Mouse (Mus musculus) heart, adult 2 months (tissue): Measurements from ENCODE around the gene Pdxp. TPM values are rescaled to one million over a fixed set of nuclear protein-coding genes. Genes with fewer than 3 reads are reported as not detected.

ENCODE experiments used
- DNase-seq, 2 experiments: peaks; one replicate each; pipeline ENCODE4 v3.0.0; 2021
- H3K27ac ChIP-seq: fragments of 200-600 bp; 2 replicates; pipeline ENCODE4 v1.8.1; 2022
- H3K27me3 ChIP-seq: fragments of 200-500 bp; 2 replicates; pipeline ENCODE4 v1.6.1; 2012; ENCODE audit warnings: mild to moderate bottlenecking, low read length, inconsistent platforms, mixed read lengths; ENCODE audit not compliant: control insufficient read depth, insufficient read depth
- H3K36me3 ChIP-seq: fragments of 200-500 bp; 2 replicates; pipeline ENCODE4 v1.6.1; 2012; ENCODE audit warnings: low read length, inconsistent platforms; ENCODE audit not compliant: control insufficient read depth, insufficient read depth
- H3K4me1 ChIP-seq: fragments of 200-500 bp; 2 replicates; pipeline ENCODE4 v1.6.1; 2011; ENCODE audit warnings: low read length; ENCODE audit not compliant: control insufficient read depth, insufficient read depth
- H3K4me3 ChIP-seq: fragments of 200-600 bp; 2 replicates; pipeline ENCODE4 v1.8.1; 2022
- H3K79me2 ChIP-seq: fragments of 200-500 bp; replicated peaks from 2 replicates; pipeline ENCODE4 v1.6.1; 2012; ENCODE audit warnings: mild to moderate bottlenecking, inconsistent platforms, low read length, moderate library complexity, mixed read lengths; ENCODE audit not compliant: control insufficient read depth, insufficient read depth
- H3K9ac ChIP-seq: fragments of 200-500 bp; 2 replicates; pipeline ENCODE4 v1.6.1; 2012; ENCODE audit warnings: low read depth, mild to moderate bottlenecking, control low read depth, inconsistent platforms, low read length, mixed read lengths
- CTCF ChIP-seq: fragments of 200-600 bp; IDR thresholded peaks from 2 replicates; pipeline ENCODE4 v1.8.1; 2022; ENCODE audit warnings: antibody characterized with exemption, mild to moderate bottlenecking, moderate library complexity
- EP300 ChIP-seq: fragments of 200-500 bp; IDR thresholded peaks from 2 replicates; pipeline ENCODE4 v1.6.1; 2011; ENCODE audit warnings: low read depth, low read length, control low read depth; ENCODE audit not compliant: insufficient read depth
- POLR2A ChIP-seq: fragments of 200-500 bp; IDR thresholded peaks from 2 replicates; pipeline ENCODE4 v1.6.1; 2011; ENCODE audit warnings: mild to moderate bottlenecking, low read depth, low read length, control low read depth; ENCODE audit not compliant: insufficient read depth
- WGBS: fragments of 180-500 bp; shearing (Covaris S2); methylation state at CpG from one replicate; pipeline ENCODE4 v1.1.7; 2018; 5-methylcytosine and 5-hydroxymethylcytosine counted together
- intact Hi-C: fragments of 180-260 bp; cut with DNase I; formaldehyde crosslinking; loops from one replicate; pipeline ENCODE4 v1.15.1; 2025
- long read RNA-seq: library from polyadenylated mRNA; stranded (forward); transcript quantifications from one replicate; pipeline ENCODE4 v2.0.0, GENCODE M21; 2021
- polyA plus RNA-seq: library from polyadenylated mRNA; depleted of rRNA; stranded (reverse); fragments of >200 nt; gene quantifications from 2 replicates; pipeline ENCODE4 v1.2.3, GENCODE M21; 2012; rRNA removed
- total RNA-seq, 2 experiments: library from RNA; stranded (reverse); gene quantifications; 2 replicates each; pipeline ENCODE4 v1.2.3; 2021

The Pdxp gene
- total RNA-seq (under 1 TPM; 0.81 to 0.86 TPM), polyA plus RNA-seq (2.0 and 2.9 TPM in 2 replicates)
- long read RNA-seq: 0 reads

DNA sequence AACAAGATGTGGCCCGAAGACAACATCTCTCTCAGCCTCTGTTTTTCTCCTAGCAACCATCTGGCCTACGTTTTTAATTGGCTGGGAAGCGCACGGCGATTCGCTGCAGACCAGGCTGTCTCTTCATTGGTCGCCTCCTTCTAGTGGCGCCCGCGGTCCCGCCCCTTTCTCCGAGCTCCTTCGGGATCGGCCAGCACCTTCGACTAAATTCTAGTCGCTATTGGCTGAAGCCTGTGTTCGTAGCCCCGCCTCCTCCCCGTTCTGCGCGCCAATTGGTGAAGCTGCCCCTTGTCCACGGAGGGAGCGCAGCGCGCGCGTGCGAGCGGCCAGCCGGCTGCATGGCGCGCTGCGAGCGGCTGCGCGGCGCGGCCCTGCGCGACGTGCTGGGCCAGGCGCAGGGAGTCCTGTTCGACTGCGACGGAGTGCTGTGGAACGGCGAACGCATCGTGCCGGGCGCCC, at the start of gene Pdxp:
Gene Pdxp (plus strand): TSS at position 288 of the 459 bp plus-strand sequence.
- Histone ChIP-seq H3K4me3 (peak within 1 kb of the TSS; percentile 55), H3K36me3 (no peaks in the 10 kb centered on the region), H3K4me1 (peaks cover 2% of the 10 kb centered on the region), H3K79me2 (no peaks in the 10 kb centered on the region), H3K9ac (peak within 1 kb of the TSS; percentile 65), H3K27me3 (peaks cover 2% of the 10 kb centered on the region; the same call in 1 of the 2 replicates), H3K27ac (no peak within 1 kb of the TSS)
- intact Hi-C loops: loop anchor here (2.0 to 5.0 kb wide), 2 partner anchors 49 to 114 kb away; partner anchors contain the start of gene H1f0
- TF ChIP-seq CTCF: no peak
- TF ChIP-seq EP300: no peak
- no peak for TF ChIP-seq POLR2A
- WGBS: under 1% methylated on average over 50 of the region's 51 CpGs
- peak; percentile 89 to 94 for DNase-seq

DNA sequence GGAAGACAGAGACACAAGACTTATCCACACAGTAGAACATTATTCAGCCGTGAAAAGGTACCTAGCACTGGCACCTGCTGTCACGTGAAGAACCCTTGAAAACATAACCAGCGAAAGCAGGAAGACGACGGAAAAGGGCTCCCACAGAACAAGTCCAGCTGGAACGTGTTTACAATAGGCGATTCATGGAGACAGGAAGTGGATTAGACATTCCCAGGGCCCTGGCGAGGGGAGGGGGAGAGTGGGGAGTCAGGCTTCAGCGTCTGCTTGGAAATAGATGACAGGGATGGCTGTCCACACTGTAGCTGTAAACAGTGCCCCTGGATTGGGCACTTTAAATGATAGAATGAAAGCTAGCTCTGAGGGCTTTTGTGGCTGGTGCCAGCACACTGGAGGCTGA, 45.3 kb upstream of the Pdxp start:
- no peak overlapping the region for H3K4me3 ChIP-seq
- WGBS: 25% methylated on average over 9 of the region's 9 CpGs
- TF ChIP-seq CTCF (no peak), EP300 (peak; percentile 57; the same call in 1 of the 2 replicates)
- peak overlapping the region; percentile 26; the same call in 1 of the 2 replicates for H3K9ac ChIP-seq
- no peaks in the 10 kb centered on the region for H3K27me3 ChIP-seq
- no peaks in the 10 kb centered on the region for H3K79me2 ChIP-seq
- H3K36me3 ChIP-seq: no peaks in the 10 kb centered on the region
- intact Hi-C loops: loop anchor here (5.0 kb wide), 1 partner anchor 241 kb away; no protein-coding TSS in a partner anchor
- DNase-seq: peak; percentile 54 to 59
- H3K27ac ChIP-seq: peak overlapping the region; percentile 79
- peaks cover 8% of the 10 kb centered on the region for H3K4me1 ChIP-seq

DNA sequence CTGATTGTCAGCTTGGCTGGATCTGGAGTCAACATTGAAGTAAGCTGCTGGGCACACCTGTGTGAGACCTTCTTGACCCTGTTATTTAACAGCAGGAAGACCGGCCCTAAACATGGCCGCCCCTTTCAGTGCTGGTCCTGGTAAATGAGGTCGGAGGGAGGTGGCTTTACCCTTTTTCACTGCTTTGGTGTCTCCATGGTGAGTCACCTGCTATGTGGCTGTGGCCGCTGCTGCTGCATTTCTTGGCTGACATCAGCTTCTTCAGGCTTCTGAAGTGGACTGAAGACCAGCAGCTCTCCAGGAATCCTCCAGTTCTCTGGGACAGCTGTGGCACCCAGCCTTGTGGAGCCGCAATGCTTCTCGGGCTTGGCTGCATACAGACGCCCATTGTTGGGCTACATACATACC, 44.9 kb upstream of the Pdxp start:
- intact Hi-C loops: loop anchor here (5.0 kb wide), 1 partner anchor 242 kb away; no protein-coding TSS in a partner anchor
- Histone ChIP-seq H3K9ac (peak overlapping the region; percentile 26; the same call in 1 of the 2 replicates), H3K79me2 (no peaks in the 10 kb centered on the region), H3K27ac (peak overlapping the region; percentile 79), H3K27me3 (no peaks in the 10 kb centered on the region), H3K4me3 (no peak overlapping the region), H3K36me3 (no peaks in the 10 kb centered on the region), H3K4me1 (peaks cover 8% of the 10 kb centered on the region)
- TF ChIP-seq POLR2A (no peak), EP300 (no peak), CTCF (no peak)
- WGBS: 56% methylated on average over 7 of the region's 7 CpGs
- DNase-seq: no peak

DNA sequence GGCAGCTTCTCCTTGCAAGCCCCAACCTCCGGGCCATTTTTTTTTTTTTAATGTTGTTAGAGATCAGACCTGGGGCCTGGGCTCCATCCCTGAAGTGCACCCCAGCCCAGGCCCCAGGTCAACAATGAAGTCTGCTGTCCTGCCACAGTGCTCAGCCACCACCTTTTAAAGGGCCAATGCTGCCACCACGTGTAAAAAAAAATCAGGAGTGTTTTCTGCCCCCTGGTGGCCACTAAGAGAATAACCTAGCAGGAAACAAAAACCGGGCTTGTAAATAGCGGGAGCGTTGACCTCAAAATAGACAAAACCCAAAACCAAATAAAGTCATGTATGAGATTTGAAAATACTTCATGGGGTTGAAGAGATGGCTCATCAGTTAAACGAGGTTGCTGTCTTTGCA, 43.9 kb upstream of the Pdxp start:
- Histone ChIP-seq H3K27ac (no peak overlapping the region), H3K36me3 (no peaks in the 10 kb centered on the region), H3K4me1 (peaks cover 8% of the 10 kb centered on the region), H3K9ac (no peak overlapping the region), H3K4me3 (no peak overlapping the region), H3K27me3 (no peaks in the 10 kb centered on the region), H3K79me2 (no peaks in the 10 kb centered on the region)
- TF ChIP-seq POLR2A (no peak), CTCF (peak; percentile 86), EP300 (no peak)
- intact Hi-C loops: loop anchor here (1.0 to 5.0 kb wide), 3 partner anchors 20 to 242 kb away; no protein-coding TSS in a partner anchor
- peak; percentile 55 to 57 for DNase-seq
- 10% methylated on average over 6 of the region's 6 CpGs for WGBS

DNA sequence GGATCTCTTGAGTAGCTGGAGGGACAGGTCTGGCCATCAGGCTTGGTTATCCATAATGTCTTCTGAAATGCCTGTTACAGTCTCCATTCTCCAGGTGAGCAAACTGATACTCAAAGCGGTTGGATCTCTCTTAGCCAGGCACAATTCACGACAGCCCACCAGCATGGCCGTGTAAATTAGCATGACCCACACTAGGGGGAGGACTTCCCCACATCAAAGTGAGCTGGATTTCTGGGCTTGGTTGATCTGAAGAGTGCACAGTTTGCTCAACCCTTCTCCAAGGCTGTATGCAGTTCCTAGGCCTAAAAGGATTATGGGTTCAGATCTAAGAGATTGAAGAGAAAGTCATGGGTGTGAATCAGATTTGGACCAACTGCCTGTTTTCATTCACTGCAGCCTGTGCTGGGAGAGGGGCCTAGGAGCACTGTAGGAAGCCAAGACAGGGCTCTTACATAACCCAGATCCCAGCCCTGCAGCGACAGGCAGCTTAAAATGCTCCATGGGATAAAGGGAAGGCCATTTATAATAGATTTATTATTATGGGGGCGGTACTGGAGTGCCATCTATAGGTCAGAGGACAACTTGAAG, 41.6 kb upstream of the Pdxp start:
- no peaks in the 10 kb centered on the region for H3K27me3 ChIP-seq
- H3K4me1 ChIP-seq: peaks cover 11% of the 10 kb centered on the region
- intact Hi-C loops: no loop called here
- H3K36me3 ChIP-seq: no peaks in the 10 kb centered on the region
- no peaks in the 10 kb centered on the region for H3K79me2 ChIP-seq
- H3K27ac ChIP-seq: no peak overlapping the region
- WGBS: 63% methylated on average over 5 of the region's 5 CpGs
- TF ChIP-seq CTCF (no peak), POLR2A (no peak), EP300 (no peak)
- DNase-seq: no peak
- H3K4me3 ChIP-seq: no peak overlapping the region
- no peak overlapping the region for H3K9ac ChIP-seq

DNA sequence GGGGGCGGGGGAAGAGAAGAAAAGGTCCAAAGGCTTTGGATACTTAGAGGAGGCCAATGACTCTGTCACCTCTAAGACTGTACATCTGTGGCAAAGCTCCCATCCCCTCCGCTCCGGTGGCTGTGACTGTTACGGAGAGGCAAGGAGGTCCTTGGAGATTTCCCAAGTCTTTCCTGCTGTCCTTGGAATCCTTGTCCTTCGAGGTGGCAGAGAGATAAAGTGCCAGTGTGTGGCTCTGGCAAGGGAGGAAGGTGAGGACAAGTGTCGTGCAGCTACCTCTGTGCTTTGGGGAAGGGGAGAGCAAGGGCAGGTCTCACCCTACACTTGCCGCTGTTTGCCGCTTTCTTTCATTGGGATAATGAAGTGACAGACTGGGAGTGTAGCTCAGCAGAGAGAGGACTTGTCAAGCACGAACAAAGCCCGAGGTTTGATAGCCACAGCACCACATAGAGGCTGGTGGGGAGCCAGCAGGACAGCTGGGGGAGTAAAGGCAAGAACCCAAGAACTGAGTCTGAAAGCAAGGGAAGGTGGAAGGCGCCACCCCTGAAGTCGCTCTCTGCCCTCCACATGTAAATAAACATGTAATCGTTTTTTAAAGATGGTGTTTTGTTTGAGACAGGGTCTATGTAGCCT, 39.8 kb upstream of the Pdxp start:
- no peak for TF ChIP-seq POLR2A
- Histone ChIP-seq H3K27me3 (no peaks in the 10 kb centered on the region), H3K36me3 (no peaks in the 10 kb centered on the region), H3K9ac (no peak overlapping the region), H3K4me1 (peaks cover 6% of the 10 kb centered on the region), H3K4me3 (no peak overlapping the region), H3K79me2 (no peaks in the 10 kb centered on the region), H3K27ac (no peak overlapping the region)
- intact Hi-C loops: no loop called here
- no peak for DNase-seq
- WGBS: 49% methylated on average over 13 of the region's 13 CpGs
